Mouse (Mus musculus) liver, adult (tissue): ENCODE results near the gene Coq2.

ENCODE experiments used
- GATA4 ChIP-seq: IDR thresholded peaks from 2 replicates; pipeline ENCODE4 v1.6.1; 2014; ENCODE audit warnings: mild to moderate bottlenecking, low read length; ENCODE audit not compliant: insufficient replicate concordance

The Coq2 gene

DNA sequence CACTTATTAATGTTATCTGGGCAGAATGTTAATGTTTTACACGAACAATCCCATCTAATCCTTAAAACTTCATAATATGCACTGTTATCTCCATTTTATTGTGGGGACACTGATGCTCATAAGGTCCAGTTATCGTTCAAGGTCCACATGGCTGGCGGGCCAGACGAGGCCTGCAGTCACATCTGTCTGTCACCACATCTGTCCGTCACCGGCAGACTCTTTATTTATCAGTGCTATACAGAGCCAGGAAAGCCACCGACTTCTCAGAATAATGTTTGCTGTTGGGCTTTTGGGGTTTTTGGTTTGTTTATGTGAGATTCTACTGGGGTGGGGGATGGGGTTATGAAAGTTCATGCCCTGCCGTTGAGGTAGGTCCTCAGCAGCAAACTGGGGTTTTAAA is 36.5 kb downstream of the Coq2 start:
- no peak for TF ChIP-seq GATA4

DNA sequence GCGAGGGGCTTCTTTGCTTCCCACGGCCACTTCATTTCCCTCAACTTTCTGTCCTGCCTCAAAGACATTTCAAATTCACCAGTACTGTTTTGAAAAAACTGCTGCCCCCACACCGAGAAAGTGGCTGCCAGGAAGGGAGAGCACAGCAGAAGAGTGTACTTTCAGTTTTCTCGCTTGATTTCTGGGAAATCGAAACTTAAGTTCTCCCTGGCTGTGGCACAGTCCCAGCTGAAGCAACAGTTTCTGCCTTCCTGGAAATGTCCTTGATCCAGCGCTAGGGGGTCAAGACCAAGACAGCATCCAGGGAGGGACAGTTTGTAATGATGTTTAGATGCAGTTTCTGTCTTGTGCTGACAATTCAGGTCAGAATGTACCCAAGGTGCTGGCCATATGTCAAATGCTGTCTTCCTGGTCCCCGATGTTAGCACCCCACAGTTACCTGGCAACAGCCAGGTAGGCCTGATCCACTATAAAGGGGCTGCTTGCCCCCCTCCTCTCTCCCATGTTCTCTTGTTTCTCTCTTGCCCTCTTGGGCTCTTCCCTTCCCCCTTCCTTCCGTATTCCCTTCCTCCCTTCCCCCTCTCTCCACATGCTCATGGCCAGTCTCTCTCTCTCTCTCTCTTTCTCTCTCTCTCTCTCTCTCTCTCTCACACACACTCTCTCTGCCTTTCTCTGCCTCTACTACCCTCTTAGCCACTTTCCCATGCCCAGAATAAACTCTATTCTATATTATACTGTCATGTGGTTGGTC is 38.0 kb downstream of the Coq2 start:
- TF ChIP-seq GATA4 = no peak

DNA sequence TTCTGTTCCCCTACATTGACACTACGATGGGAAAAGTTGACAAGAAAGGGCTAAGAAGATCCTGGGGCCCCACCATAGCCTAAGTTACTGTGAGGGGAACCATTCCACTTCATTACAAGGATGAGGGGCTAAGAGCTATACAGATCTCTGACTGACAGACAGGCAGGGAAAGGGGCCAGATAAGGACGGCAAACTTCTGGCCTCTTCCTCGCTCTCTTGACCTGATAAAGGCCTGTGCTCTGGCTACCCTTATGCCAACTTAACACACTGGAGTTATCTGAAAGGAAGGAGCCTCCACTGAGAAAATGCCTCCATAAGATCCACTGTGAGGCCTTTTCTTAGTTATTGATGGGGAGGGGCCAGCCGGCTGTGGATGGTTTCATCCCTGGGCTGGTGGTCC is 39.0 kb downstream of the Coq2 start:
- TF ChIP-seq GATA4 = no peak

DNA sequence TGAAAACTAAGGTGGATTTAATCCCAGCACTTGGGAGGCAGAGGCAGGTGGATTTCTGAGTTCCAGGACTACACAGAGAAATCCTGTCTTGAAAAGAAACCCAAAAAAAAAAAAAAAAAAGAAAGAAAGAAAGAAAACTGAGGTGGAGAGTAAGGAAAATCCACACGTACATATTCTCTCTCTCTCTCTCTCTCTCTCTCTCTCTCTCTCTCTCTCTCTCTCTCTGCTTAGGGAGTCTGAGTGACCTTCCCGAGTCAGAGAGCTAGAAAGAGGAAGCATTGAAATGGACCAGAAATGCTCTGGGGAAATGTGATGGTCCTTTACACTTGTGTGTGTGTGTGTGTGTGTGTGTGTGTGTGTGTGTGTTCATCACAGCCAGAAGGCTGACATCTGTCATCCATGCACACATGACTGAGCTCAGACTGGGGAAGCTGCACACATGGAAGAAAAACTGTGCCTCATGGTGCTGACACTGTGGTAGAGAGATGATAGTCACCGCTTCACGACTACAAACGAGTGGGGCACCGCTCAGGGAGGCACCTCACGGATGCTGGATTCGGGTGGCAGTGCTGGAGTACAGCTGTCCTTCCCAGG is 40.0 kb downstream of the Coq2 start:
- TF ChIP-seq GATA4 = no peak

DNA sequence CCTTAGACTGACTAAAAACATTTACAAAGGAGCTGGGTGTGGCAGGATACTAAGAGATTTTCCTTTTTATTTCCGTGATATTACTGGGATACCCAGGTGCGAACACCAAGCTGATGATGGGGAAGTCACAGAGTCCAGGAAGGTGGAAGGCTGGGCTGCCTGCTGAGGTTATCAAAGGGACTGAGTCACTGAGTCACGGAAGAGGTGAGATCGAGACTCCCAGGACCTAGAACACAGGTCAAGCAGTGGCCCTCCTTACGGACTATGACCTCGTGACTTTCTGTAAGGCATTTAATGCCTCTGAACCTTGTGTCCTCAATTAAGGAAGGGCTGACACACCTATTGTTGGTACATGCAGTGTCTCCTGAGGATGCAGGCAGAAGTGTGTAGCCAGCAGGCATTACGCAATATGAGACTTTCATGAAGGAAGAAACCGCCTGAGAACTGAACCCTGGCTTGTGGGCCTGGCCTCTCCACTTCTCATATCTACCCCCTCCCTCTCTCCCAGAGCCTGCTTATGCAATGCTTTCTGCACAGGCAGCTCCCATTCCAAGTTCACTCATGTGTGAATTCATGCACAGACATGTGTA is 42.3 kb downstream of the Coq2 start:
- TF ChIP-seq GATA4 = no peak

DNA sequence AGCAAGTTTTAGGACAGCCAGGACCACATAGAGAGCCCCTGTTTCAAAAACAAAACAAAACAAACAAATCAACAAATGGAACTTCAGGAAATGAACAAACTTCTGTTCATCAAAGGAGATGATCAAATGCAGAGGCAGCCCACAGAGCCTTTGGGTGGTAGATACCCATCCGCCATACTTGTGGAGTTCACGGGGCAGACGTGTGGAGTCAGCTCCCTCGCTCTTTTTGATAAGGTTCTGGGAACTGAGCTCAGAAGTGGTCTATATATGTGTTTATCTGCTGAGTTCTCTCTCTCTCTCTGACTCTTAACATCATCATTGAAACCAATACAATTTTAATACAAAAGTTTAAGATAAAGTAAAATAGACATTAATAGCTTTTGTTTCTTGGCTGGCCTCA is 46.1 kb downstream of the Coq2 start:
- TF ChIP-seq GATA4 = no peak

DNA sequence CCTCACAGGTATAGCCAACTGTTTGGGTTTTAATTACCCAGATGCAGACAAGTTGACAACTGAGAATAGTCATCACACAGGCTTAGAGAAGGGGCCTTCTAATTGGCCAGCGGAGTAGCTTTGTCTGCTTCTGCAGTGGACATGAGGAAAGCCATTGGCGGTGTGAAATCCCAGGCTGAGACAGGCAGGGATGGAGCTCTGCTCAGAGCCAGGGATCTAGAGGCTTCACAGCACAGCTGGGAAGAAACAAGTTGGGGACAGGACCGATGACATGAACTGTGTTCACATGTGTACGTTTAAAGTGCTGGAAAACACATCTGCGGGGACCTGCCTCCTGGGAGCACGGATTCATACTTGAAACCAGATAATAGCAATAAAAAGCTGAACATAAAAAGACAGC is 48.4 kb downstream of the Coq2 start:
- TF ChIP-seq GATA4 = no peak

DNA sequence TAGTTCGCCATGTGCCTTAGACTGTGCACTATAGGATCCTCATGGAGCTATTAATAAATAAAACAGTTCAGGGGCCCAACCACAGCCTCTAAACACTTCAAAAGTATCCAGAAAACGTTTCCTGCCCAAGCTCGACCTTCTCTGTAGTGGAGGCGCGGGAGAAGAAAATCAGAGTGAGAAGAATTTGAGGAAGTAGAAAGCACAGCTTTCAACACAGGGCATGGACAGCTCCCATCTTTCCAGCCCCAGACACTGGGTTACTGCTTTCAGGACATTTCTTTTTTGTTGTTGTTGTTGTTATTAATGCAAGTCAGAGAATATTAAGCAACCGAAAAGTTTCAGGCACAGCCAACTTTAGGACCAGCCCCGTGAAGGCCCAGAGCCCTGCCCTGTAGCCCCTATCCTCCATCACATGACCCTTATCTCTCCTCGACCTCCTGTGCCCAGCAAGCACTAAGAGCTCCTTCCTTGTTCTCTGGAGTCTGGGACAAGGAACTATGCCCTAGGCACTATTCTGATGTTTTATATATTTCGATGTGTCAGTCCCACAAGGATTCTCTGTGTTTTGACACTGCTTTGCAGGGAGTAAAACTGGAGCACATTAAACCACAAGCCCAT is 50.1 kb downstream of the Coq2 start:
- no peak for TF ChIP-seq GATA4

DNA sequence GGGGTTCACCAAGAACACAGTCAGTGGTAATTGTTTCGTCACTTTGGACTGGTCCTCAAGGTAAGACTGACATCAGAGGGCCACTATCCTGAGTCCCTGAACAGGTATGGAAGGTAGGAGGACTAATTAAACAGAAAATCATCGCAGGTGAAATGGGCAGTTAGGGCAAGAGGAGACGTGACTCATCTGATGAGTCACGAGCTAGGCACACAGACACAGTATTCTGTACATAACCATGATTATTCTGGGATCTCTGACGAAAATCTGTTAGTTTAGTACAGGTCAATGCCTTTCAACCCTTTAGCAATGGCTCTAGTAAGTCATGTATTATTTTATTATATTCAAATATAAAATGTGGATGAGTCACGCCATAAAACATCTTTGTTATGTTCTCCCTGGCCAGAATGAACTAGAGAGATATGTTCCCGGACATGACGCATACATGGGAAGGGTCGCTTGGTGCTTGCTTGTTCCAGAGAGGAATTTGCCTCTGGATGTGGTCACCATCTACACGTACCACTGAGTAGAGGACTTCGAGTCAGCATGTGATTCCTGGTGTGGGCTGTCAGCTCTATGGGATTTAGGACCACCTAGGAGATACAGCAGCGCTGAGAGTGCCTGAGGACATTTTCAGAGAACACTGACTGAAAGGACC is 52.3 kb downstream of the Coq2 start:
- no peak for TF ChIP-seq GATA4

DNA sequence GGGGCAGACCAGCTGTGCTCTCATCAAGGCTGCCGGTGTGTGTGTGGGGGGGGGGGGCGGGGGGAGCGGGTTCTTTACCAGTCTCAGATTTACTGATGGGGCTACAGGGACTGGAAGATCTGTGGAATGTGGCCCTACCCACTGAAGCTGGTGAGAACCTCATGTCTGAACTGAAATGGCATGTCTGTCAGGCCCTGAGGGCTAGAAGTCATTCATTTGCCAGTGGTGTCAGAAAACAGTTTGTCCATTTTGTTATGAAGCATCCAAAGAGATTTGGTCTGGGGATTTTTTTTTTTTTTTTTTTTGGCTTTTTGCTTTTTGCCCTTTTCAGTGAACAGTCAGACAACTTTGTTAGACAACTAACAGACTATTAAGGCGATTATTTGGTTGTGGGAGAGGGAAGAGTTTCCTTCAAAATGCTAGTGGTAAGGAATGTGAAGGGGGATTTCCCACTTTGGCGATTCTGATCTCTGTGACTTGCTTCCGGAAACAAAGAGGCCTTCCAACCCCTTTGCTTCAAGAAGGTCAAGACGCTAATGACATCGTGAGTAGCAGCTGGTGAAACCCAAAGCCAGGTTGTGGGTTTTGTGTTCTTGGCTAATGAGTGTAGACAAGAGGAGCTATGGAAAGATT is 52.9 kb downstream of the Coq2 start:
- no peak for TF ChIP-seq GATA4

DNA sequence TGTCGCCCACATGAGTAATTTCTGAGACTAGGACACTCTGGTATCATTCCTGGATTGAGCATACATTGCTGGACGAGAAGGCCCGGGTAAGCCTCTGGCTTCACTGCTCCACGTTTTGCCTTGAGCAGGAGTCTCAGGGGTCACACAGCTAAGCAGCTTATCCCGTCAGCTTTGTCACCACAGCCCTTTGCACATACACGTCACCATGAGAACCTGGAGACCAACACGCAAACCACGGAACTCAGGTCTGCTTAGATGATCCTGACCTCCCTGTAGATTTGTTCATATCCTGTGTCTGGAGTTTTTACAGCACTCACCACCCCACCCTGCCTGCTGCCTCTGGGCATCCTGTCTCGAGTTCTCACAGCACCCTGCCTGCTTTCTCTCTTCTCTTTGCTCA is 54.0 kb downstream of the Coq2 start:
- no peak for TF ChIP-seq GATA4

DNA sequence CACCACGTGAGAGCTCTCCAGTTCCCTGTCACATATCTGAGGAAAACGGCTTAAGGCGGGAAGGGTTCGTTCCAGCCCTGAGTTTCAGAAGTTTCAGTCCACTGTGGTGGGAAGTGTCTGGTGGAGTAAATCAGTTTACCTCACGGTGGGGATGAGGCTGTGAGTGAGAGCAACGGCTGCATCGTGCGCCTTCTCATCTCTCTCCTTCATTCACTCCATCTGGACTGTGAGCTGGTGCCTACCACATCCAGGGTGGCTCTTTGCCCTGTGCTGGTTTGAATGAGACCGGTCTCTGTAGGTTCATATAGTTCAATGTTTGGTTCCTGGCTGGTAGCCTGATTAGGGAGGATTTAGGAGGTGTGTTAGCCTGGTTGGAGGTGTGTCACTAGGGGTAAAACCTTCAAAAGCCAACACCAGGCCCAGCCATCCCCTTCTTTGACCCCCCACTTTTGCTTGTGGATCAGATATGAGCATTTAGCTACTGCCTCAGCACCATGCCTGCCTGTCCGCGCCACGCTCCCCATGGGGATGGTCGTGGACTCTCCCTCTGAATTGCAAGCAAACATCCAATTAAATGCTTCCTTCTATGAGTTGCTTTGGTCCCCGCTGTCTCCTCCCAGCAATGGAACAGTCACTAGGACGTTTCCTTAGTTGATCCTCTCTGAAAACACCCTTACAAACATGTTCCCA is 55.2 kb downstream of the Coq2 start:
- TF ChIP-seq GATA4 = no peak

DNA sequence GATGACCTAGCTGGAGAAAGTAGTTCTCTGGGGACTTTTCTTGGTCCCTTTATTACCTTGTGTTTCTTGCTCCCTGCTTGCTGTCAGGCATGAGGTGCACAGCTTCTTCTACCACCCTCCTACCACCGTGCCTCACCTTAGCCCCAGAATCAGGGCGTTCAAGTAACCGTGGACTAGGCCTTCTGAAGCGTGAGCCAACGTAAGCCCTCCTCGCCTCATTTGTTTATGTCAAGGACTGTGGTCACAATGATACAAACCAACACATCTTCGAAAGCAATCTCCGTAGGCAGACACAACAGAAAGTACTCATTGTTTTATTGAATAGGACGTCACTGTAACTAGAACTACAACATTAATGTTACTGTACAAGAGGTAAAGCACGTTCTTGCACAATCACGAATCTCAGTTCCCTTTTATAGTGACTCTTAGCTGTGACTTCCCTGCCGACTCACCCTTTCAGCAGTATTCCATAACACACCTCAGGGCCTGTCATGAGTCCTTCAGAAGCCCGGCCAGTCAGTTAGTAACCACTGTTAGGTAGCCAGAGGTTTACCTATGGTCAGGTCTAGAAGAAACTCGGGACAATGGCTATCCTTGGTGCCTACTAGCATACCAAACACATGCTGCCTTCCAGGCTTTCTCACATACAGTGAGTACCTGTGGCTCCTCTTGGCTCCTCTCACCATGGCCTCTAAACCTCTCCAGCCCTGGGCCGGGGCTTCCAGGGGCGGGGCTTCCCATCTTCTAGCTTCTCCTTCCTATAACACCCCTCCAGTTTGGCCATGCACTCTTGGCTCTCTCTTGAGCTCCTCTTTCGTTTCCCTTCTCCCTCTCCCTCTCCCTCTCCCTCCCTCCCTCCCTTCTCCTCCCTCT is 60.8 kb downstream of the Coq2 start:
- no peak for TF ChIP-seq GATA4

DNA sequence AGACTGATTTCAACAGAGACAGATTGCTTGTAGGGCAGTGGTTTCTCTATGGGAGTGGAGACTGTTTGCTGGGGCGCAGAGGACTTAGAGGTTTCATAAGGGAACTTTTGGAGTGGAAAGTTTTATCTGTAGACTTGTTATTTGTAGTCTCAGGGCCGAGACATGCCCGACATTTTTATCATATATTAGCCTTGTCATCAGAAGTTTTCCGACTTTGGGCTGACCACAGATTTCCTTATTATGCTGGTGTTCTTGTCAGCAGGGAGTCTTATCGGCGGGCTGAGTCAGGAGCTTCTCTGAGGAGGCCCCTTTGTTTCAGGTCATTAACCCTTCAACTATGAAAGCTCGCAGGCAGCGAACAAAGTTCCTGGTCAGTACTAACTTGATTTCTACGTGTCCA is 67.1 kb downstream of the Coq2 start:
- TF ChIP-seq GATA4 = no peak
